Mouse (Mus musculus): ENCODE data around the gene Prrx2. TPM values are rescaled to one million over a fixed set of nuclear protein-coding genes. Genes with fewer than 3 reads are reported as not detected.

Gene Prrx2
- polyA plus RNA-seq, 1 experiment = 6.6 TPM

DNA sequence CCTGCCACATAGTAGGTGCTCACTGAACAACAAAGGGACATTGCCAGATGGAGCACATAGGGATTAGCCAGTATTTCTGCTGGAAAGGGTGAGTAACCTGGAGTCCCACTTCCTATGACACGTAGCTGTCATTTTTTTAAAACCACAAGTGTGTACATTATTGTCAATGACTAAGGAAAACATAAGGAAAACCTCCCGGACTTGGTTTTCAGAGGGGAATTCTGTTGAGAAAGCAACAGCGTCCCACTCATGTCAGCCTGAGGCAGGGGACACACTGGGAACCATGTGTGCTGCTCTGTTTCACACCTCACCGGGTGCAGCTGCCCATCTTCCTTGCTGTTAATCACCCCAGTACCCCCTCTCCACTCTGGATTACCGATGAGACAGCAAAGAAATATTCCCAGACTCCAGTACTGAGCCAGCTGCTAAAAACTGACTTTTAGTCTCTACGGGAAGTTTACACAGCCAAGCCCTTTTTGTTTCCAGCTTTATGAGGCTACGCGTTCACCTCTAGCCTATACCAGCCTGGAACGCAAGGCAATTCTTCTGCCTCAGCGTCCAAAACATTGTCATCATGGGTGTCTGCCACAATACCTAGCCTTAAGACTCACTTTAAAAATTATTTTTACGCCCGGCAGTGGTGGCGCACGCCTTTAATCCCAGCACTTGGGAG, 64.8 kb downstream of the Prrx2 start:
- H3K4me3 ChIP-seq (replicated peaks; ENCODE audit: extremely low read depth, low read depth, low read length) = no peak overlapping the region
- TF ChIP-seq POLR2A (IDR thresholded peaks at IDR 0.05; ENCODE audit: borderline replicate concordance, extremely low read depth, low read depth, low read length) (no peak), CTCF (IDR thresholded peaks at IDR 0.05; ENCODE audit: insufficient read depth, low read length) (no peak)
- DNase-seq = no peak
- 71% methylated on average over 14 of the region's 14 CpGs for WGBS
- H3K4me1 ChIP-seq (ENCODE audit: control insufficient read depth, insufficient read depth, low read length) = no peaks in the 10 kb centered on the region

DNA sequence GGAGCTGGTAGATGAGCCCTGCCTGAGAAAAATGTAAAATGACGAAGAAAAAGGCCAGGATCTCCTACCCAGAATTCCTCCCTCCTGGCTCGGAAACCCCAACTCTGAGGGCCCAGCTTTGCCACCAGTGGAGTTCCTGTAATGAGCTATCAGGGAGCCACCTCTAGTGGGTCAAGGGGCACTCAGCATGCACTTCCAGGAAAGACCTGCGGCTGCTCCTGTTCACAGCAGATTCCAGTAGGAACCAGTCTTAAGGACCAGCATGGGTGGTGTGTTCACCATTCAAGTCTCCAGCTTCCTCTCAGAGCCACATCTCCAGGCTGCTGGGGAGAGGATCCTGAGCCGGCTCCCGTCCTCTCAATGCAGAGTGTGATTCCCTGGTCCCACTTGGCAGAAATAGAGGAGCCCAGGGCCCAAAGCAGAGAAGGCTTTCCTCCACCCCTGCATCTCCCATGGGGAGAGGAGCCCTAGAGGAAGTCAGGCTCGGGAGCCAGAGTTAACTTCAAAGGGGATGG, 66.9 kb downstream of the Prrx2 start:
- H3K4me3 ChIP-seq (replicated peaks; ENCODE audit: extremely low read depth, low read depth, low read length) = no peak overlapping the region
- WGBS = 41% methylated on average over 6 of the region's 6 CpGs
- TF ChIP-seq CTCF (IDR thresholded peaks at IDR 0.05; ENCODE audit: insufficient read depth, low read length) (no peak), POLR2A (IDR thresholded peaks at IDR 0.05; ENCODE audit: borderline replicate concordance, extremely low read depth, low read depth, low read length) (no peak)
- DNase-seq = peak; percentile 47
- H3K4me1 ChIP-seq (ENCODE audit: control insufficient read depth, insufficient read depth, low read length) = no peaks in the 10 kb centered on the region

DNA sequence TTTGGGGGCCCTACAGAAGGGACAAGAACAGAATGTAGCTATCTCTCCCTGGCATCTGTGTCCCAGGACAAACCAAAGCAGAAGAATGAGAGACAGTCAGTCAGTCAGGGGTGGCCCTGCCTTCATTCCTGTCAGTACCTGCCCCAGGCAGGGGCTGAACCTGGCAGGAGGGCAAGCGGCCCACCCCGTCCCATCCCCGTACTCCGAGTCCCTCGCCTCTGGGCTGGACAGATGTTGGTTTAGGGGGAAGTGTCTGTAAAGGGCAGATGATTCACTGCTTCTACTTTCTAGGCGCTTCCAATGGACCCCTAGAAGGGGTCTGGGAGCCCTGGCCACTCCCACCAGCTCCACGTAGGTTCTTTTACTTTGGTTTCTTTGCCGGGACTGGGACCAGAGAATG, 67.5 kb downstream of the Prrx2 start:
- TF ChIP-seq POLR2A (IDR thresholded peaks at IDR 0.05; ENCODE audit: borderline replicate concordance, extremely low read depth, low read depth, low read length) (no peak), CTCF (IDR thresholded peaks at IDR 0.05; ENCODE audit: insufficient read depth, low read length) (no peak)

DNA sequence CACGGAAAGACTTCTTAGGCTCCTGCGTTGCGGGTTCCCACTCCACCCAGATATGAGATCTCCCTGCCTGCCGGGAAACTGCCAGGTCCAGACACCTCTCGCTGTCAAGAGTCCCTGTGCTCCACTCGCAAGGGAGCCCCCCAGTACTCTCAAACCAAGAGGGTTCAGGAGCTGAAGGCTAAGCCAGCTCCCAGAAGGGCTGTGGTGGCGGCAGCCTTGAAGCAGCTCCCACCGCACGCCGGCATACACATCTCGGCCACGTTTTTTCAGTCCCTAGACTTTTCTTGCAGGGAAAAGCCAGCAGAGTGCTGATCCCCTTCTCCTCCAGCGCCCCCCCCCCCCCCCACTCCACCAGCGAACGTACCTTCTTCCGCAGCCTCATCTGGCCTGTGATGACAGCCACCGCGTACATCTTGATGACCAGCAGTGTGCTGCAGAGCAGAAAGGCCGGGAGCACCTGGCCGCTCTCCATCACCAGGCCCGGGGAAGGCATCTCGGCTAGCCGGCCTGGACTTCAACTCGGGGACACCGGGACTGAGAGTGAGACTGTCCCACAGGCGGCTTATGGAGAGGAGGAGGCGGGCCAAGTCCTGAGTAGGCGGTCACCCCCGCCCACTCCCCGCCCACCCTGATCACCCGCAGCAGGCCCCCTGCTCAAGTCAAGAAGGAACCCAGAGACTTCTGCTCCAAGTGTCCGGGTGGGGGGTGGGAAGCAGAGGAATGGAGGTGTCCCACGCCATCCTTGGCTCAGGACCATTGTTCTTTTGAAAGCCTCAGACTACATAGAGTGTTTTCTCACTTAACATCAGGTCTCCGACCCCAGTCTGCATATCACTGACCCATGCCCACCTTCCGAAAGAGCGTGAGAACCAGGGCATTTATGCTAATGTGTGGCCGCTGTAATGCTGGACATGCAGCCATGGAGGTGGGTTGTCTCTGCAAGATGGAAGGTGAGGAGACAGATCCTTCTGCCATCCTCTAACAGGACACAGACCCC, 68.3 kb downstream of the Prrx2 start:
- TF ChIP-seq CTCF (IDR thresholded peaks at IDR 0.05; ENCODE audit: insufficient read depth, low read length) (no peak), POLR2A (IDR thresholded peaks at IDR 0.05; ENCODE audit: borderline replicate concordance, extremely low read depth, low read depth, low read length) (peak; percentile 58; the same call in 1 of the 2 replicates)
- DNase-seq = no peak
- 14% methylated on average over 37 of the region's 37 CpGs for WGBS
- Histone ChIP-seq H3K4me1 (ENCODE audit: control insufficient read depth, insufficient read depth, low read length) (no peaks in the 10 kb centered on the region), H3K4me3 (replicated peaks; ENCODE audit: extremely low read depth, low read depth, low read length) (peak overlapping the region; percentile 71)

More for the DNA sequence above, 67.5 kb downstream of the Prrx2 start:
- peak overlapping the region; percentile 52 for H3K4me3 ChIP-seq (replicated peaks; ENCODE audit: extremely low read depth, low read depth, low read length)
- DNase-seq = no peak
- no peaks in the 10 kb centered on the region for H3K4me1 ChIP-seq (ENCODE audit: control insufficient read depth, insufficient read depth, low read length)
- WGBS = 38% methylated on average over 8 of the region's 8 CpGs

DNA sequence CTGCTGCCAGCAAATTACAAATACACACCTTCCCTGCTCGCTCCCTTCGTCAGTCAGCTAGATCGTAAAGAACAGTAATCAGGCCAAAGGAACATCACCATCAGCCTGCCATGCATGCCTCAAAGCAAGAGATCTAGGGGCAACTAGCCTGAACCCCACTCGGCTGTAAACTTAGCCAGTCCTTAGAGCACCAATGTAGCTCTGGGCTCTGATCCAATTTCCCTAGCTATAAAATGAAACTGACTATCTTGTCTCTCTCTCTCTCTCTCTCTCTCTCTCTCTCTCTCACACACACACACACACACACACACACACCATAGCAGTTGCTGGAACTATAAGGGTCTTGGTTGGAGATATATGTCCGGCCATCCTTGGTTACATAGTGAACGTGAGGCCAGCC, 69.5 kb downstream of the Prrx2 start:
- no peaks in the 10 kb centered on the region for H3K4me1 ChIP-seq (ENCODE audit: control insufficient read depth, insufficient read depth, low read length)
- no peak for TF ChIP-seq POLR2A (IDR thresholded peaks at IDR 0.05; ENCODE audit: borderline replicate concordance, extremely low read depth, low read depth, low read length)
- no peak for TF ChIP-seq CTCF (IDR thresholded peaks at IDR 0.05; ENCODE audit: insufficient read depth, low read length)
- H3K4me3 ChIP-seq (replicated peaks; ENCODE audit: extremely low read depth, low read depth, low read length) = no peak overlapping the region
- 79% methylated on average over 6 of the region's 6 CpGs for WGBS
- no peak for DNase-seq

DNA sequence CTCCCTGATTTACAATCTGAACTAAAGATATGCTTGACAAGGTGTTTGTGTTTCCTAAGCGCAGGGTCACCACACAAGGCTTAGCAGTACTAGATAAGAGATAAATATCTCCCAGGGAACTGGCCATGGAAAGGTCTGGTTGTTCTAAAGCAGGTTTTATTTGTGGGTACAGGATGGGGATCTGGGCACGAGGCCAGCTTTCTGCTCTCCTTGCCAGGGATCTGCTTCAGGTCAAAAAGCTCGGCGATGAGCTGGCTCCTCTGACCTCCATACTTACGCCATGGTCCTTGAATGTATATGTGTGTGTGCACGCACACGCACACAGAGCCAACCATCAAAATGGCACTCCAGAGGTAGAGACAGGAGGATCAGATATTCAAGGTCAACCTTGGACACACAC, 70.2 kb downstream of the Prrx2 start:
- WGBS = 59% methylated on average over 7 of the region's 7 CpGs
- TF ChIP-seq POLR2A (IDR thresholded peaks at IDR 0.05; ENCODE audit: borderline replicate concordance, extremely low read depth, low read depth, low read length) (no peak), CTCF (IDR thresholded peaks at IDR 0.05; ENCODE audit: insufficient read depth, low read length) (no peak)
- Histone ChIP-seq H3K4me3 (replicated peaks; ENCODE audit: extremely low read depth, low read depth, low read length) (no peak overlapping the region), H3K4me1 (ENCODE audit: control insufficient read depth, insufficient read depth, low read length) (no peaks in the 10 kb centered on the region)
- DNase-seq = no peak

DNA sequence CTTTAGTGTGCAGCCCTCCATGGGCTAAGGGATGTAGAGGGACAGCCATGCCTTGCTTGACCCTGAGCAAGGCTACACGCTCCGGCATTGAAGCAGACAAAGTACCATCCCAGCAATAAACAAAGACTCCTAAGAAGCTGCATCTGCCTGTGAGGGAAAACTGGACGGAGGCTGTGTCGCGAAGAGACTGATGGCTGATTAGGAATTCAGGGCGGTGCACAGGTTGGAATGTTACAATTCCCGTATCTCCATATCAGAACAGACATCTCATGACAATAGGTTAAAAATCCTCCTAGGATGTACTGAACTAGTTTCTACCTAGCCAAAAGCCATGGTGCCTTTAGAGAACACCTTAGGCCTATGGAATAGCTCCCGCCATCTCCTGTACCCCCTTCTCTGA, 71.1 kb downstream of the Prrx2 start:
- no peak for DNase-seq
- Histone ChIP-seq H3K4me3 (replicated peaks; ENCODE audit: extremely low read depth, low read depth, low read length) (no peak overlapping the region), H3K4me1 (ENCODE audit: control insufficient read depth, insufficient read depth, low read length) (no peaks in the 10 kb centered on the region)
- TF ChIP-seq POLR2A (IDR thresholded peaks at IDR 0.05; ENCODE audit: borderline replicate concordance, extremely low read depth, low read depth, low read length) (no peak), CTCF (IDR thresholded peaks at IDR 0.05; ENCODE audit: insufficient read depth, low read length) (no peak)
- 88% methylated on average over 8 of the region's 8 CpGs for WGBS

DNA sequence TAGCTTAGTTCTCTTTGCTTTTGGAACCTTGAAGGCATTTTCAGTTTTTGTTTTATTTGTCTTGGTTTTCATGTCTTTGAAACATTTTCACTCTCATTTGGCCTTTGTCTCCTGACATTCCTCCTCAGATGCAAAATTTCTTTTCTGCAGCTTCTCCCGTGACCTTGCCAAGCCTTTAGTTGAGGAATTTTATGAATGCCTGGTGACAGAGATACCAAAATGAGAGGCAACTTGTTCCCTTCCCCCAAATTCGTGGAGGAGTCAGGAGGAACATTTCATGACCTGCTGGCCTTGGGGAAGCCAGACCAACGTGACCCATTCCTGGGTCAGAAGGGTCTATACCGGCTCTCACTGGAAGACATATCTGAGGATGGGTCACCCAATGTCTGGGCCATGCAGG, 71.9 kb downstream of the Prrx2 start:
- no peak for DNase-seq
- TF ChIP-seq CTCF (IDR thresholded peaks at IDR 0.05; ENCODE audit: insufficient read depth, low read length) (no peak), POLR2A (IDR thresholded peaks at IDR 0.05; ENCODE audit: borderline replicate concordance, extremely low read depth, low read depth, low read length) (no peak)
- H3K4me3 ChIP-seq (replicated peaks; ENCODE audit: extremely low read depth, low read depth, low read length) = no peak overlapping the region
- no peaks in the 10 kb centered on the region for H3K4me1 ChIP-seq (ENCODE audit: control insufficient read depth, insufficient read depth, low read length)
- WGBS = 67% methylated on average over 4 of the region's 4 CpGs

DNA sequence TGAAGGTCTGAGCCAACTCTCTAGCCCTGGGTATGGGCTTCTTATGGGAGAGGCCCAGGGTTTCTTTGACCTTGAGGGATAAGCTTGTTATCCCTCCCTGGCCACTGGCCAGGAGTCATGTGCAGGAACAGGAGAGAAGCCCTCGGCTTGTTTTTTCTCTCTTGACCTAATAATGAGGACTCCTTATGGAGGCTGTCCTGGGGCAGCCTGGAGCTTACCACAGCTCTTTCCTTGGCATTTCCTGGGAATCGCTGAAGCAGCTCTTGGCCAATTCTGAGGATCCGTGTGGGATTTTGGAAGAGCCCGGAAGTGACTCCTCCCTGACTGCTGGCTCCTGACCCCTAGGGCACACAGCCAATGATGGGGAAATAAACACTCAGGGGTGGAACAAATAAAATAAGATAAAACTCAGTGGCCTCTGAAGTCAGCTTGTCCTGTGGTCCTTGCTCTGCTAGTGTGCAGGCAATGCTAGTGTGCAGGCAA, 77.6 kb downstream of the Prrx2 start:
- Histone ChIP-seq H3K4me3 (replicated peaks; ENCODE audit: extremely low read depth, low read depth, low read length) (no peak overlapping the region), H3K4me1 (ENCODE audit: control insufficient read depth, insufficient read depth, low read length) (peaks cover 10% of the 10 kb centered on the region; the same call in 1 of the 2 replicates)
- DNase-seq = peak; percentile 58
- TF ChIP-seq CTCF (IDR thresholded peaks at IDR 0.05; ENCODE audit: insufficient read depth, low read length) = no peak
- WGBS = 21% methylated on average over 4 of the region's 4 CpGs

Measured in lung, adult 2 months (tissue).